Mouse (Mus musculus): Measurements from ENCODE around the gene Cpa5.

DNA sequence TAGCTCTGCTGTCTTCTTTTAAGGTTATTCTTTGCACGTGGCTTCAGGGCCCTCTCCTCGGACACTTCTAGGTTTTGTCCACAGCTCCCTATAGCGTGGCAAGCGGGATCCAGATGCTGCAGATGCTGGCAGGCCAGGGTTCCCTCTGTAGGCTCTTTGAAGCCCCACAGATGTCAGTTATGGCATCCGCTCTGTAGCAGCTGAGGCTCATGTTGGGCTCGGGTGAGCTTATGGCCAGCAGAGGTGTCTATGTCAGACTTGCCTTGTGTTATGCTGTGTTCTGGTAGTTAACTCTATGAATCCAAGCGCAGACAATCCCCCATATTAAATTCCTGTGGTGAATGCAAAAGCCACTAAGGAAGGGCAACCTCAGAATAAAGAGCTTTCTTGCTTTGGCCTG lies 69.6 kb downstream of the Cpa5 start:
- TF ChIP-seq SRF (IDR thresholded peaks at IDR 0.05; ENCODE audit: control insufficient read depth, insufficient read length, low read depth) (no peak), POLR2A (IDR thresholded peaks at IDR 0.05; ENCODE audit: insufficient read length, low read depth) (no peak)
